Mouse (Mus musculus) hindbrain, embryonic 12.5 days (tissue): Measurements from ENCODE around the gene Tifab. TPM values are rescaled to one million over a fixed set of nuclear protein-coding genes. Genes with fewer than 3 reads are reported as not detected.

Experiments used
- ATAC-seq: fragments of 200-750 bp; cut with Nextera tagmentation; 2 replicates; pipeline ENCODE4 v1.8.0; 2017; ENCODE audit warnings: moderate TSS enrichment; ENCODE audit not compliant: low FRiP score
- H3K27ac ChIP-seq: fragments of 300-500 bp; sonication (generic); 2 replicates; pipeline ENCODE4 v1.5.1; 2016; ENCODE audit warnings: mild to moderate bottlenecking
- H3K27me3 ChIP-seq: fragments of 300-500 bp; sonication (generic); 2 replicates; pipeline ENCODE4 v1.6.1; 2016; ENCODE audit warnings: mild to moderate bottlenecking
- H3K36me3 ChIP-seq: fragments of 300-500 bp; sonication (generic); 2 replicates; pipeline ENCODE4 v1.6.1; 2016; ENCODE audit warnings: mild to moderate bottlenecking
- H3K4me1 ChIP-seq: fragments of 300-500 bp; sonication (generic); 2 replicates; pipeline ENCODE4 v1.6.1; 2016
- H3K4me2 ChIP-seq: fragments of 300-500 bp; sonication (generic); replicated peaks from 2 replicates; pipeline ENCODE4 v1.6.1; 2016; ENCODE audit warnings: mild to moderate bottlenecking
- H3K4me3 ChIP-seq: fragments of 300-500 bp; sonication (generic); 2 replicates; pipeline ENCODE4 v1.5.1; 2016; ENCODE audit warnings: mild to moderate bottlenecking
- H3K9ac ChIP-seq: fragments of 300-500 bp; sonication (generic); 2 replicates; pipeline ENCODE4 v1.6.1; 2016; ENCODE audit warnings: mild to moderate bottlenecking, moderate library complexity
- H3K9me3 ChIP-seq: fragments of 300-500 bp; sonication (generic); replicated peaks from 2 replicates; pipeline ENCODE4 v1.6.1; 2016; ENCODE audit warnings: mild to moderate bottlenecking
- WGBS: fragments of 180-500 bp; shearing (Covaris S2); methylation state at CpG from one replicate; pipeline ENCODE4 v1.1.7; 2016; 5-methylcytosine and 5-hydroxymethylcytosine counted together
- polyA plus RNA-seq: library from polyadenylated mRNA; unstranded; fragments of >200 nt; fragmentation: Nextera tagmentation; extraction: Ambion mirVana; gene quantifications from 2 replicates; pipeline ENCODE4 v1.2.1, GENCODE M21; 2016

The Tifab gene
- polyA plus RNA-seq, 1 experiment from 2014 or later = 1.5 TPM

DNA sequence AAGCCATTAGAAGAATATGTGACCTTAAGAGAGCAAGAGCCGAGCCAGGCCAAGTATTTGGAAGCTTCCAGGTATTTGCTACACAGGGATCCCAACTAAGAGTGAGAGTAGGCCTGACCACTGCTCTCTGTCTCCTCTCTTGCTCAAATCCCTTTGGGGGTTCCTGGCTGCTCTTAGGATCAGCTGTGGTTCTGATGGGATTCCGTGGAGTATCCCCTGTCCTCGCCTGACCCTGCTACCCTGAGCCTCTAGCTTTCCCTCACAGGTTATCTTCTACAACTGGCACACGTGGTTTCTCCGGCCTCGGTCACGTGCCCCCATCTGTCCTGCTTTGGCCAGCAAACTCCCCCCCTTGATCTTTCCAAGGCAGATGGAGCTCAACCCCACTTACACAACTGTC lies 45.7 kb downstream of the Tifab start:
- Histone ChIP-seq H3K36me3 (peaks cover 28% of the 10 kb centered on the region), H3K4me2 (no peak overlapping the region; the same call in 1 of the 2 replicates), H3K4me1 (peaks cover 30% of the 10 kb centered on the region), H3K27ac (no peak overlapping the region), H3K4me3 (no peak overlapping the region), H3K27me3 (no peaks in the 10 kb centered on the region), H3K9ac (no peak overlapping the region), H3K9me3 (no peaks in the 10 kb centered on the region)
- WGBS = 86% methylated on average over 7 of the region's 7 CpGs
- ATAC-seq = no peak

DNA sequence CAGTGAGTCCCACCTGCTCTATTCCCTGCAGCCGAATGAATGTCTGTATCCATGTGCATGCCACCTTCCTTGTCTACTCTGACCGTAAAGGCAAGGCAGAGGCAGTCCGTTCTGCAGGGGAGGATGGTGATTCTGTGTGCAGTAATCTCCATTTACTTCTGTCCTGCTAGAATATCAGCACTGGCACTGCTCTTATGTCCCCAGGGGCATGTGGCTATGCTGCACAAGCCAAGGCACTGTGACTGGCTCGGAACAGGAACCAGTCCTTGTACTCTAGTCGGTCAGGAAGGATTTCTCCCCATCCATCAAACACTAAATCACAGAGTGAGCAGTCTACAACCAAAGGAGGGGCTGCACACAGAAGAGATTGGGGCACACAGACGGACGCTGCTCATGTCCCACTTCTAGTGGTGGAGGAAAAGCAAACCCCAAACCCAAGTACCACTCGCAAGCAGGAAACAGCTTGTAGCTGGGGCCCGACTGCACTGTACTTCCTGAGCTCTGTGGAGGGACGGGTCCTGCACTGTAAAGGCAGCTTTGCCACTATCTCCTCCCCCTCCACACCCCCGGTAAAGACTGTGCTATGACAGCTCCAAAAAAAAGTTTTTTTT lies 46.3 kb downstream of the Tifab start:
- no peak overlapping the region for H3K9ac ChIP-seq
- no peaks in the 10 kb centered on the region for H3K27me3 ChIP-seq
- H3K9me3 ChIP-seq = no peaks in the 10 kb centered on the region
- no peak overlapping the region for H3K4me2 ChIP-seq
- no peak overlapping the region for H3K4me3 ChIP-seq
- 83% methylated on average over 11 of the region's 11 CpGs for WGBS
- no peak overlapping the region for H3K27ac ChIP-seq
- no peak for ATAC-seq
- peaks cover 30% of the 10 kb centered on the region for H3K4me1 ChIP-seq
- H3K36me3 ChIP-seq = peaks cover 33% of the 10 kb centered on the region

DNA sequence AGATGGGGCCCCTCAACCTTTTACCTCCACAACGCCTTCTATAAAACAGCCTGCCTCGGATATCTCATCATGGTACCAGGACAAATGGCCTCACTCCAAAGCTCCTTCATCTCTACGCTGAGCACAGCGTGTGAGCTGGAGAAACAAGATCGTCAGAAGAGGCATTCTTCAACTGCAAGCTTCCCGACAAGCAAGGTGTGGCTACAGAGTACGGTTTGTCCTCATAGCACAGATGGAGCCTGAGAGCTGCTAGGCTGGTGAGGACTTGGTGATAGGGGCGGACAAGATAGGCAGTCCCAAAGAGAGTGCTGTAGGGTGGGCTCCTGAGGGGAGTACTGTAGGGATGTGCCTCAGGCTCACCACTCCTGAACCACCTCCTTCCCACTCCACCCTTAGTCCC lies 48.1 kb downstream of the Tifab start:
- Histone ChIP-seq H3K36me3 (peaks cover 52% of the 10 kb centered on the region), H3K4me3 (no peak overlapping the region), H3K9ac (no peak overlapping the region), H3K9me3 (no peaks in the 10 kb centered on the region), H3K4me2 (no peak overlapping the region), H3K4me1 (peaks cover 24% of the 10 kb centered on the region), H3K27me3 (no peaks in the 10 kb centered on the region), H3K27ac (no peak overlapping the region)
- ATAC-seq = no peak
- 91% methylated on average over 8 of the region's 8 CpGs for WGBS

DNA sequence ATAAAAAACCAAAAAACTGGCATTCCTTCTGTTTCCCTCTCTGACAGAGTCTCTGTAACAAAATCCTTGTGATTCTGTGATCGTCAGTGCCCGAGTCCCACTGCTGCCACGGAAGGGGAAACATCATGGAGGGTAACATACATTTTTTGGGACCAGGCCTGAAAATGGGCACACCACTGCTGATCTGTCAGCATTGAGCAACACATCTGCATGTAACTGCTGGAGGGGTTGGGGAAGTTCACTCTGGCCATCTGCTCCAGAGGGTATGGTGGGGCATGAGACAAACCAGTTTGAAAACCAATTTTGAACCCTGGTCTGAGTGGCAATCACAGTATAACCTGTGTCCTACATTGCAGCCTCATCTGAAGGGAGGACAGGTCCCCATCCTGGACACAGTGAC lies 49.1 kb downstream of the Tifab start:
- no peak overlapping the region for H3K9ac ChIP-seq
- ATAC-seq = no peak
- no peak overlapping the region for H3K4me3 ChIP-seq
- no peaks in the 10 kb centered on the region for H3K9me3 ChIP-seq
- no peak overlapping the region for H3K4me2 ChIP-seq
- peaks cover 24% of the 10 kb centered on the region for H3K4me1 ChIP-seq
- no peaks in the 10 kb centered on the region for H3K27me3 ChIP-seq
- peaks cover 61% of the 10 kb centered on the region for H3K36me3 ChIP-seq
- 95% methylated on average over 3 of the region's 3 CpGs for WGBS
- no peak overlapping the region for H3K27ac ChIP-seq

DNA sequence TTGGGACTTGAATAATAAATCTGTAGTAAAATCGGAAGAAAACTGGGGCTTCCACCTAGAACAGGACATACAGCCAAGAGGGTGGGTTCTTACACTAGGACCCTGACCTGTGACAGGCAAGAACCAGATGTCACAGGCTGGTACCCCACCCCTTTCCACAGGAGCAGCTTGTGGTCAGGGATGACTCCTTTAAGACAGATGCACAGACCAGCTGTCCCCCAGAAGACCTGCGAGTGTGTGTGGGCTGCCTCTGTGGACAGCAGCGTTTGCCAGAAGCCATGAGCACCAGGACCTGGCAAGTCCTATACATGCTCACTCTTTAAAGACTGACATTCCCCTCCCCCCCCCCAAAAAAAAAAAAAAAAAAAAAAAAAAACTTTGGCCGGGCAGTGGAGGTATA lies 49.7 kb downstream of the Tifab start:
- Histone ChIP-seq H3K36me3 (peaks cover 67% of the 10 kb centered on the region), H3K4me2 (no peak overlapping the region), H3K4me1 (peaks cover 19% of the 10 kb centered on the region), H3K9ac (no peak overlapping the region), H3K4me3 (no peak overlapping the region), H3K27ac (no peak overlapping the region), H3K9me3 (no peaks in the 10 kb centered on the region), H3K27me3 (no peaks in the 10 kb centered on the region)
- no peak for ATAC-seq
- 93% methylated on average over 4 of the region's 4 CpGs for WGBS

DNA sequence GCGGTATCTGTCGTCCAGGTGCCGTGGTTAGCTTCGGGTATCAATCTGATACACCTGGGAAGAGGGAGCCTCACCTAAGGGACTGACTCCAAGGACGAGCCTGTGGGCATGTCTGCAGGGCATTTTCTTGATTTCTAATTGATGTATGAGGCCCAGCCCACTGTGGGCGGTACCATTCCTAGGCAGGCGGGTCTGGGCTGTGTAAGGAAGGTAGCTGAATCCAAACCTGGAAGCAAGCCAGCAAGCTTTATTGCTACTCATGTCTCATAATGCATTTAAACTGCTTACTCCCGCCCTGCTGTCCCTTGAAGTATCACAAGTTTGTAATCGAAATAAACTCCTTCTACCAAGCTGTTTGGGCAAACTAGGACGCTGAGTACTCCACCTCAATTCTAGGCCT lies 53.1 kb downstream of the Tifab start:
- Histone ChIP-seq H3K27ac (no peak overlapping the region), H3K9me3 (no peaks in the 10 kb centered on the region), H3K36me3 (peaks cover 86% of the 10 kb centered on the region), H3K4me2 (no peak overlapping the region), H3K27me3 (no peaks in the 10 kb centered on the region), H3K4me3 (no peak overlapping the region), H3K4me1 (no peaks in the 10 kb centered on the region), H3K9ac (no peak overlapping the region)
- WGBS = 93% methylated on average over 10 of the region's 10 CpGs
- no peak for ATAC-seq

Other genes with a start within 250 kb of the Tifab start
- 491 and 497 TPM in 2 replicates for gene H2afy, start 42.5 kb downstream of the Tifab start, polyA plus RNA-seq
- gene Neurog1, start 73.3 kb upstream of the Tifab start, polyA plus RNA-seq = 18.2 and 21.7 TPM in 2 replicates
- 72.3 and 90.1 TPM in 2 replicates for gene Cxcl14, start 117.7 kb upstream of the Tifab start, polyA plus RNA-seq
- not detected in 2 replicates for gene Gm3045, start 247.7 kb upstream of the Tifab start, polyA plus RNA-seq